Mouse (Mus musculus) urinary bladder, postnatal 0 days (tissue): ENCODE data around the gene Rasa3. TPM values are rescaled to one million over a fixed set of nuclear protein-coding genes. Genes with fewer than 3 reads are reported as not detected.

Experiments used
- polyA plus RNA-seq: library from polyadenylated mRNA; unstranded; fragments of >200 nt; fragmentation: Nextera tagmentation; extraction: Ambion mirVana; gene quantifications from 2 replicates; pipeline ENCODE4 v1.2.1, GENCODE M21; 2015

Rasa3 gene
- polyA plus RNA-seq = 54.2 and 58.0 TPM in 2 replicates

GRCm38 (mm10) chr8:13677413-13677883 is at the start of gene Rasa3:
Rasa3 (minus strand) TSS chr8:13677603.

DNA sequence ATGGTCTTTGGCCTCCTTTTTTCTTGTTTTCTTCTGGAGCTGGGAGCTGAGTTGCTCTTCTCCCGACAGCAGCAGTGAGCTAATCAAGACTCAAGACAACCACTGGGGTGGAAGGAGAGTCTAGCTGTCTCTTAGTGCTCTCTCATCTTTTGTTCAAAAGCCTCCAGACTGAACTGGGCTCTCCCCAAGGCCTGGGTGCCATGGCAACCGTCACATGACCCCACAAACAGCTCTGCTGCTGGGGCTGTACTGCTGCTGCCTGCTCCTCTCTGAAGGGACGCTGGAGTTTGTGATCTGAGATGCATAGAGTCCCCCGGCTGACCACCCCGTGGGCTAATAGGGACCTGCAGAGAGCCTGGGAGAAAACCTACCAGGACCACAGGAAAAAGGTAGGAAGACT is 28.3 kb upstream of the Rasa3 start, which contains the start of gene Cfap97d2:
Gene Cfap97d2 (plus strand): TSS at position 222 of the 400 bp plus-strand sequence.

DNA sequence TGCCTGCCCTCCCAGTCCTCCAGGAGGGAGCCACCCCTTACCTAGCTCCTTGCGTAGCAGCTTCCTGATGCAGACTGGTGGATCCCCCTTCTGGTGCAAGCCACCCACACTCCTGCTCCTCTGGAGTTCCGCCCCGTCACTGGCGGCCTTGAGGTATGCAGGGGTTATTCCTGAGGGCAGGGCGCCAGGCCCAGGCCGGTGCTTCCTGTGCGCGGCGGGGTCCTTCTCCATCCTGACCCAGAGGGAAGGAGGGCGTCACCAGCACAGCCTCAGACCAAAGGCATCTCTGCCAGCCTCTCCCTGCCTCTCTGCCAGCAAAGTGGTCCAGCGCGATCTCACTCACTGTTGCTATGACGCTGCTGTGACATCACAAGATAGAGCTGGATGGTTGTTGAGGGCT is 115.3 kb downstream of the Rasa3 start, which contains the start of gene 1700029H14Rik:
Gene 1700029H14Rik (minus strand): TSS at position 344 of the 400 bp plus-strand sequence.

Other genes starting within 250 kb of the Rasa3 start
- 0.97 and 1.2 TPM in 2 replicates for gene Tmem255b, start 242.4 kb downstream of the Rasa3 start, polyA plus RNA-seq
- 89.9 and 102 TPM in 2 replicates for gene Gas6, start 183.1 kb downstream of the Rasa3 start, polyA plus RNA-seq
- not detected in 2 replicates for gene 1700029H14Rik, start 115.1 kb downstream of the Rasa3 start, polyA plus RNA-seq
- not detected in 2 replicates for gene Cfap97d2, start 28.3 kb upstream of the Rasa3 start, polyA plus RNA-seq
- gene Cdc16, start 80.1 kb upstream of the Rasa3 start, polyA plus RNA-seq = 90.6 and 99.0 TPM in 2 replicates
- gene Upf3a, start 108.0 kb upstream of the Rasa3 start, polyA plus RNA-seq = 29.1 and 31.5 TPM in 2 replicates
- not detected in 2 replicates for gene AF366264, start 160.8 kb upstream of the Rasa3 start, polyA plus RNA-seq
- 11.9 and 13.8 TPM in 2 replicates for gene Champ1, start 192.0 kb upstream of the Rasa3 start, polyA plus RNA-seq
- gene Coprs, start 212.7 kb upstream of the Rasa3 start, polyA plus RNA-seq = 19.1 and 20.4 TPM in 2 replicates